Mouse (Mus musculus): ENCODE data around the gene Irf6.

The Irf6 gene

GRCm38 (mm10) chr1:193198312-193198711 lies 45.4 kb downstream of the Irf6 start:
- DNase-seq (ENCODE audit: extremely low read depth, low read depth), result no peak

GRCm38 (mm10) chr1:193200640-193201382 lies 47.9 kb downstream of the Irf6 start:
- no peak for DNase-seq (ENCODE audit: extremely low read depth, low read depth)

- DNase-seq (ENCODE audit: extremely low read depth, low read depth), result peak; percentile 88
Measured at GRCm38 (mm10) chr1:193201383-193201778, 48.5 kb downstream of the Irf6 start, which contains the start of gene Traf3ip3. Traf3ip3 (minus strand) TSS chr1:193201703.

GRCm38 (mm10) chr1:193203821-193204220 lies 50.9 kb downstream of the Irf6 start:
- no peak for DNase-seq (ENCODE audit: extremely low read depth, low read depth)

GRCm38 (mm10) chr1:193205431-193205830 lies 52.5 kb downstream of the Irf6 start:
- DNase-seq (ENCODE audit: extremely low read depth, low read depth), result no peak

GRCm38 (mm10) chr1:193207503-193207902 lies 54.6 kb downstream of the Irf6 start, which contains the start of gene Lamb3:
Lamb3 (plus strand) TSS chr1:193207699.
- no peak for DNase-seq (ENCODE audit: extremely low read depth, low read depth)

- no peak for DNase-seq (ENCODE audit: extremely low read depth, low read depth)
Measured at GRCm38 (mm10) chr1:193208178-193208577, 55.3 kb downstream of the Irf6 start.

- no peak for DNase-seq (ENCODE audit: extremely low read depth, low read depth)
Measured at GRCm38 (mm10) chr1:193211371-193211770, 58.5 kb downstream of the Irf6 start.

GRCm38 (mm10) chr1:193214053-193214452 lies 61.1 kb downstream of the Irf6 start:
- no peak for DNase-seq (ENCODE audit: extremely low read depth, low read depth)

GRCm38 (mm10) chr1:193216000-193216399 lies 63.1 kb downstream of the Irf6 start:
- no peak for DNase-seq (ENCODE audit: extremely low read depth, low read depth)

GRCm38 (mm10) chr1:193220408-193220807 lies 67.5 kb downstream of the Irf6 start:
- no peak for DNase-seq (ENCODE audit: extremely low read depth, low read depth)
